Mouse (Mus musculus) kidney, postnatal 0 days (tissue): ENCODE data around the gene Car3. TPM values are rescaled to one million over a fixed set of nuclear protein-coding genes. Genes with fewer than 3 reads are reported as not detected.

Experiments
- ATAC-seq: fragments of 200-750 bp; cut with Nextera tagmentation; replicated peaks from 2 replicates; pipeline ENCODE4 v1.8.0; 2017; ENCODE audit warnings: low read depth, moderate number of reproducible peaks, moderate TSS enrichment, moderate library complexity; ENCODE audit not compliant: low FRiP score
- DNase-seq: peaks from one replicate; pipeline ENCODE4 v3.0.0-alpha.2; 2016; ENCODE audit warnings: low spot score
- H3K27ac ChIP-seq: fragments of 300-500 bp; sonication (generic); 2 replicates; pipeline ENCODE4 v1.5.1; 2014; ENCODE audit warnings: mild to moderate bottlenecking
- H3K27me3 ChIP-seq: fragments of 300-500 bp; sonication (generic); 2 replicates; pipeline ENCODE4 v1.6.1; 2014; ENCODE audit warnings: low read length, mixed read lengths; ENCODE audit not compliant: insufficient read depth
- H3K36me3 ChIP-seq: fragments of 300-500 bp; sonication (generic); 2 replicates; pipeline ENCODE4 v1.6.1; 2014; ENCODE audit warnings: low read length, mixed read lengths; ENCODE audit not compliant: insufficient read depth
- H3K4me1 ChIP-seq: fragments of 300-500 bp; sonication (generic); replicated peaks from 2 replicates; pipeline ENCODE4 v1.6.1; 2014; ENCODE audit warnings: antibody characterized with exemption, low read length, mixed read lengths; ENCODE audit not compliant: insufficient read depth
- H3K4me2 ChIP-seq: fragments of 300-500 bp; sonication (generic); 2 replicates; pipeline ENCODE4 v1.6.1; 2014; ENCODE audit warnings: mild to moderate bottlenecking, low read length, moderate library complexity, mixed read lengths
- H3K4me3 ChIP-seq: fragments of 300-500 bp; sonication (generic); replicated peaks from 2 replicates; pipeline ENCODE4 v1.5.1; 2014; ENCODE audit warnings: low read depth, low read length
- H3K9ac ChIP-seq: fragments of 300-500 bp; sonication (generic); 2 replicates; pipeline ENCODE4 v1.6.1; 2014; ENCODE audit warnings: low read depth, low read length
- H3K9me3 ChIP-seq: fragments of 300-500 bp; sonication (generic); replicated peaks from 2 replicates; pipeline ENCODE4 v1.6.1; 2016; ENCODE audit warnings: low read length, inconsistent platforms, mixed read lengths
- CTCF ChIP-seq: IDR thresholded peaks from 2 replicates; pipeline ENCODE4 v1.5.1; 2016; ENCODE audit warnings: antibody characterized with exemption, low read depth, mild to moderate bottlenecking, moderate library complexity
- WGBS: fragments of 180-500 bp; shearing (Covaris S2); extraction: QIAGEN DNeasy Blood & Tissue Kit; methylation state at CpG from one replicate; pipeline ENCODE4 v1.1.7; 2014; 5-methylcytosine and 5-hydroxymethylcytosine counted together
- polyA plus RNA-seq: library from polyadenylated mRNA; unstranded; fragments of >200 nt; fragmentation: Nextera tagmentation; extraction: Ambion mirVana; gene quantifications from 2 replicates; pipeline ENCODE4 v1.2.1, GENCODE M21; 2015

Gene Car3
- polyA plus RNA-seq, 1 experiment from 2014 or later, result 8.2 TPM

- no peak for ATAC-seq
- no peak overlapping the region for H3K4me3 ChIP-seq
- DNase-seq, result no peak
- no peaks in the 10 kb centered on the region for H3K36me3 ChIP-seq
- H3K4me1 ChIP-seq, result no peaks in the 10 kb centered on the region
- no peak overlapping the region for H3K9ac ChIP-seq
- H3K4me2 ChIP-seq, result no peak overlapping the region
- H3K27ac ChIP-seq, result no peak overlapping the region
- H3K9me3 ChIP-seq, result no peaks in the 10 kb centered on the region
- TF ChIP-seq CTCF, result no peak
- H3K27me3 ChIP-seq, result no peaks in the 10 kb centered on the region
- 90% methylated on average over 1 of the region's 1 CpGs for WGBS
Measured at GRCm38 (mm10) chr3:14838936-14839335, 24.4 kb upstream of the Car3 start.

- TF ChIP-seq CTCF, result no peak
- Histone ChIP-seq H3K9ac (no peak overlapping the region), H3K4me3 (no peak overlapping the region), H3K4me1 (no peaks in the 10 kb centered on the region), H3K4me2 (no peak overlapping the region), H3K27me3 (no peaks in the 10 kb centered on the region), H3K36me3 (no peaks in the 10 kb centered on the region), H3K27ac (no peak overlapping the region), H3K9me3 (no peaks in the 10 kb centered on the region)
- DNase-seq (no peak), ATAC-seq (no peak)
- 69% methylated on average over 3 of the region's 3 CpGs for WGBS
Measured at GRCm38 (mm10) chr3:14839466-14840118, 23.7 kb upstream of the Car3 start.

GRCm38 (mm10) chr3:14848587-14849254 lies 14.6 kb upstream of the Car3 start:
- ATAC-seq, result no peak
- Histone ChIP-seq H3K4me2 (no peak overlapping the region), H3K36me3 (no peaks in the 10 kb centered on the region), H3K9me3 (no peaks in the 10 kb centered on the region), H3K27ac (no peak overlapping the region), H3K27me3 (no peaks in the 10 kb centered on the region), H3K4me1 (no peaks in the 10 kb centered on the region), H3K4me3 (no peak overlapping the region), H3K9ac (no peak overlapping the region)
- 86% methylated on average over 2 of the region's 2 CpGs for WGBS
- DNase-seq, result no peak
- TF ChIP-seq CTCF, result no peak

- Histone ChIP-seq H3K4me3 (no peak overlapping the region), H3K4me2 (no peak overlapping the region), H3K4me1 (no peaks in the 10 kb centered on the region), H3K9ac (no peak overlapping the region), H3K36me3 (no peaks in the 10 kb centered on the region), H3K9me3 (no peaks in the 10 kb centered on the region), H3K27me3 (no peaks in the 10 kb centered on the region), H3K27ac (no peak overlapping the region)
- no peak for ATAC-seq
- no peak for DNase-seq
- 53% methylated on average over 5 of the region's 5 CpGs for WGBS
- no peak for TF ChIP-seq CTCF
Measured at GRCm38 (mm10) chr3:14853966-14854365, 9.3 kb upstream of the Car3 start.

- DNase-seq (no peak), ATAC-seq (no peak)
- 41% methylated on average over 1 of the region's 1 CpGs for WGBS
- H3K36me3 ChIP-seq, result no peaks in the 10 kb centered on the region
- H3K9me3 ChIP-seq, result no peaks in the 10 kb centered on the region
- H3K4me2 ChIP-seq, result no peak overlapping the region
- H3K4me3 ChIP-seq, result no peak overlapping the region
- no peak overlapping the region for H3K9ac ChIP-seq
- H3K27ac ChIP-seq, result no peak overlapping the region
- TF ChIP-seq CTCF, result no peak
- H3K27me3 ChIP-seq, result no peaks in the 10 kb centered on the region
- no peaks in the 10 kb centered on the region for H3K4me1 ChIP-seq
Measured at GRCm38 (mm10) chr3:14854446-14854845, 8.9 kb upstream of the Car3 start.

GRCm38 (mm10) chr3:14857874-14858273 lies 5.4 kb upstream of the Car3 start:
- 0 out of 2 replicates have a peak, but pooled peaks cover 3% of the 10 kb centered on the region for H3K4me1 ChIP-seq
- H3K27ac ChIP-seq, result no peak overlapping the region
- TF ChIP-seq CTCF, result no peak
- DNase-seq (no peak), ATAC-seq (no peak)
- H3K9me3 ChIP-seq, result no peaks in the 10 kb centered on the region
- no peaks in the 10 kb centered on the region for H3K36me3 ChIP-seq
- WGBS, result 68% methylated on average over 3 of the region's 3 CpGs
- no peak overlapping the region for H3K4me3 ChIP-seq
- H3K27me3 ChIP-seq, result no peaks in the 10 kb centered on the region
- no peak overlapping the region for H3K4me2 ChIP-seq
- no peak overlapping the region for H3K9ac ChIP-seq

- Histone ChIP-seq H3K4me1 (peaks cover 3% of the 10 kb centered on the region; the same call in 1 of the 2 replicates), H3K4me3 (no peak overlapping the region), H3K27me3 (no peaks in the 10 kb centered on the region), H3K9me3 (no peaks in the 10 kb centered on the region), H3K9ac (no peak overlapping the region), H3K27ac (no peak overlapping the region), H3K4me2 (no peak overlapping the region), H3K36me3 (no peaks in the 10 kb centered on the region)
- ATAC-seq (no peak), DNase-seq (no peak)
- TF ChIP-seq CTCF, result no peak
- WGBS, result 69% methylated on average over 3 of the region's 3 CpGs
Measured at GRCm38 (mm10) chr3:14860291-14860690, 3.0 kb upstream of the Car3 start.
